Mouse (Mus musculus) fat pad, adult 2 months (tissue): ENCODE results near the gene Ola1.

Source experiments
- DNase-seq: peaks from one replicate; pipeline ENCODE4 v3.0.0-alpha.2; 2011; ENCODE audit warnings: low read depth, low spot score; ENCODE audit errors: extremely low read depth

Ola1 gene

GRCm38 (mm10) chr2:73066307-73067167 lies 152.2 kb downstream of the Ola1 start:
- DNase-seq, result no peak

- DNase-seq, result no peak
These were observed 154.7 kb downstream of the Ola1 start for GRCm38 (mm10) chr2:73063911-73064619.

GRCm38 (mm10) chr2:73060259-73060585 lies 158.5 kb downstream of the Ola1 start:
- no peak for DNase-seq

- DNase-seq, result no peak
These were observed 159.0 kb downstream of the Ola1 start for GRCm38 (mm10) chr2:73059550-73060258.

GRCm38 (mm10) chr2:73058344-73058743 lies 160.4 kb downstream of the Ola1 start:
- no peak for DNase-seq

GRCm38 (mm10) chr2:73057589-73057988 lies 161.1 kb downstream of the Ola1 start:
- no peak for DNase-seq

GRCm38 (mm10) chr2:73056090-73056956 lies 162.4 kb downstream of the Ola1 start:
- no peak for DNase-seq

GRCm38 (mm10) chr2:73053791-73054490 lies 164.8 kb downstream of the Ola1 start:
- DNase-seq, result no peak

- no peak for DNase-seq
These were observed 168.3 kb downstream of the Ola1 start for GRCm38 (mm10) chr2:73050401-73050800.

- no peak for DNase-seq
These were observed 168.7 kb downstream of the Ola1 start for GRCm38 (mm10) chr2:73049977-73050376.

- DNase-seq, result no peak
These were observed 169.6 kb downstream of the Ola1 start for GRCm38 (mm10) chr2:73049001-73049684.

GRCm38 (mm10) chr2:73047061-73047741 lies 171.5 kb downstream of the Ola1 start:
- no peak for DNase-seq

GRCm38 (mm10) chr2:73046576-73046975 lies 172.1 kb downstream of the Ola1 start:
- DNase-seq, result no peak

- no peak for DNase-seq
These were observed 173.2 kb downstream of the Ola1 start for GRCm38 (mm10) chr2:73045505-73045904.
